Mouse (Mus musculus) CH12.LX (cell line): Measurements from ENCODE around the gene Cd3e. TPM values are rescaled to one million over a fixed set of nuclear protein-coding genes. Genes with fewer than 3 reads are reported as not detected.
"Not testable (repeated sequence)": the region's sequence is repeated elsewhere in the genome, so short reads cannot be mapped to it uniquely, and the experiment has no call there.

ENCODE experiments used
- DNase-seq: peaks from one replicate; pipeline ENCODE4 v3.0.0-alpha.2; 2013; ENCODE audit errors: extremely low read depth
- H3K27ac ChIP-seq: 2 replicates; pipeline ENCODE4 v1.5.1; 2012; ENCODE audit warnings: low read depth, mild to moderate bottlenecking, control low read depth, moderate library complexity; ENCODE audit not compliant: insufficient read depth
- H3K27me3 ChIP-seq: replicated peaks from 2 replicates; pipeline ENCODE3; 2012; ENCODE audit warnings: inconsistent platforms
- H3K36me3 ChIP-seq, 2 experiments: replicated peaks in 1 of 2; 2 replicates each; pipeline versions ENCODE3 to v1.6.1; 2012; ENCODE audit warnings: inconsistent platforms in 1 of 2, low read length in 1 of 2, mild to moderate bottlenecking in 1 of 2, mixed read lengths in 1 of 2, moderate library complexity in 1 of 2; ENCODE audit not compliant: control insufficient read depth in 1 of 2, insufficient read depth in 1 of 2
- H3K4me1 ChIP-seq, 2 experiments: 2 replicates each; pipeline ENCODE4 v1.6.1; 2012; ENCODE audit warnings: inconsistent platforms in 1 of 2, moderate library complexity in 1 of 2; ENCODE audit not compliant: insufficient read depth in 2 of 2, control insufficient read depth in 1 of 2
- H3K4me2 ChIP-seq: 2 replicates; pipeline ENCODE4 v1.6.1; 2012; ENCODE audit warnings: low read depth, mild to moderate bottlenecking, control low read depth; ENCODE audit not compliant: poor library complexity, insufficient read depth, severe bottlenecking
- H3K4me3 ChIP-seq, 3 experiments: fragments of 150-350 bp in 1 of 3; sonication (generic) in 1 of 3; replicated peaks in 1 of 3; 2 replicates each; pipeline versions ENCODE3 to v1.5.1; 2011 to 2012; ENCODE audit warnings: low read depth in 2 of 3, low read length in 2 of 3, mild to moderate bottlenecking in 2 of 3, moderate library complexity in 2 of 3, control low read depth in 1 of 3, improper control_type of control experiment in 1 of 3, inconsistent platforms in 1 of 3, mixed read lengths in 1 of 3; ENCODE audit not compliant: poor library complexity in 1 of 3
- H3K79me2 ChIP-seq: replicated peaks from 2 replicates; pipeline ENCODE4 v1.6.1; 2012; ENCODE audit warnings: mild to moderate bottlenecking, moderate library complexity; ENCODE audit not compliant: control insufficient read depth, poor library complexity, insufficient read depth, severe bottlenecking; ENCODE audit errors: extremely low read depth
- H3K9ac ChIP-seq: 2 replicates; pipeline ENCODE4 v1.6.1; 2012; ENCODE audit warnings: low read depth, mild to moderate bottlenecking, control low read depth, moderate library complexity; ENCODE audit not compliant: insufficient read depth
- H3K9me3 ChIP-seq: replicated peaks from 2 replicates; pipeline ENCODE3; 2012; ENCODE audit warnings: low read length, inconsistent platforms, mixed read lengths
- BHLHE40 ChIP-seq: IDR thresholded peaks from 2 replicates; pipeline ENCODE4 v1.6.1; 2011; ENCODE audit warnings: mild to moderate bottlenecking, low read depth, low read length, improper control_type of control experiment
- CTCF ChIP-seq, 2 experiments: IDR thresholded peaks in 1 of 2; conservative IDR thresholded peaks in 1 of 2; 2 replicates each; pipeline ENCODE4 v1.5.1; 2011 to 2012; ENCODE audit warnings: low read depth in 2 of 2, low read length in 2 of 2, improper control_type of control experiment in 1 of 2, inconsistent platforms in 1 of 2, mild to moderate bottlenecking in 1 of 2, moderate library complexity in 1 of 2
- E2F4 ChIP-seq: IDR thresholded peaks from 2 replicates; pipeline ENCODE4 v1.6.1; 2011; ENCODE audit warnings: low read depth, low read length, improper control_type of control experiment; ENCODE audit not compliant: insufficient replicate concordance
- EP300 ChIP-seq: IDR thresholded peaks from 2 replicates; pipeline ENCODE4 v1.6.1; 2011; ENCODE audit warnings: low read length, improper control_type of control experiment
- GABPA ChIP-seq: IDR thresholded peaks from 2 replicates; pipeline ENCODE4 v1.6.1; 2012; ENCODE audit warnings: low read depth, low read length, improper control_type of control experiment, inconsistent platforms; ENCODE audit not compliant: insufficient replicate concordance
- IRF4 ChIP-seq: IDR thresholded peaks from 2 replicates; pipeline ENCODE4 v1.6.1; 2014; ENCODE audit warnings: low read depth, mild to moderate bottlenecking, inconsistent platforms, low read length, improper control_type of control experiment
- JUN ChIP-seq: IDR thresholded peaks from 2 replicates; pipeline ENCODE4 v1.6.1; 2011; ENCODE audit warnings: low read depth, mild to moderate bottlenecking, low read length, improper control_type of control experiment, moderate library complexity; ENCODE audit not compliant: insufficient read depth
- JUND ChIP-seq: conservative IDR thresholded peaks from 2 replicates; pipeline ENCODE4 v1.6.1; 2011; ENCODE audit warnings: low read depth, low read length, improper control_type of control experiment
- KAT2A ChIP-seq: IDR thresholded peaks from 2 replicates; pipeline ENCODE4 v1.6.1; 2012; ENCODE audit warnings: low read length, improper control_type of control experiment, inconsistent platforms; ENCODE audit not compliant: insufficient replicate concordance
- MAZ ChIP-seq: IDR thresholded peaks from 2 replicates; pipeline ENCODE4 v1.6.1; 2012; ENCODE audit warnings: low read depth, mild to moderate bottlenecking, inconsistent platforms, low read length, improper control_type of control experiment, moderate library complexity
- MXI1 ChIP-seq: IDR thresholded peaks from 2 replicates; pipeline ENCODE4 v1.6.1; 2011; ENCODE audit warnings: mild to moderate bottlenecking, low read depth, low read length, improper control_type of control experiment
- NELFE ChIP-seq: IDR thresholded peaks from 2 replicates; pipeline ENCODE4 v1.6.1; 2011; ENCODE audit warnings: low read depth, low read length, improper control_type of control experiment
- NRF1 ChIP-seq: IDR thresholded peaks from 2 replicates; pipeline ENCODE4 v1.6.1; 2014; ENCODE audit warnings: low read depth, mild to moderate bottlenecking, inconsistent platforms, low read length, improper control_type of control experiment, moderate library complexity
- PAX5 ChIP-seq: IDR thresholded peaks from 2 replicates; pipeline ENCODE4 v1.6.1; 2012; ENCODE audit warnings: low read length, inconsistent platforms, mixed read lengths
- POLR2A ChIP-seq: IDR thresholded peaks from 2 replicates; pipeline ENCODE4 v1.6.1; 2011; ENCODE audit warnings: low read depth, mild to moderate bottlenecking, improper control_type of control experiment, low read length
- POLR2AphosphoS2 ChIP-seq: IDR thresholded peaks from 2 replicates; pipeline ENCODE4 v1.6.1; 2011; ENCODE audit warnings: low read depth, low read length, improper control_type of control experiment
- RAD21 ChIP-seq: IDR thresholded peaks from 2 replicates; pipeline ENCODE4 v1.6.1; 2011; ENCODE audit warnings: low read depth, mild to moderate bottlenecking, low read length, improper control_type of control experiment, moderate library complexity
- RCOR1 ChIP-seq: conservative IDR thresholded peaks from 2 replicates; pipeline ENCODE4 v1.6.1; 2012; ENCODE audit warnings: low read depth, mild to moderate bottlenecking, inconsistent platforms, low read length, improper control_type of control experiment
- SMC3 ChIP-seq: IDR thresholded peaks from 2 replicates; pipeline ENCODE4 v1.6.1; 2011; ENCODE audit warnings: low read depth, low read length, improper control_type of control experiment
- TBP ChIP-seq: conservative IDR thresholded peaks from 2 replicates; pipeline ENCODE4 v1.6.1; 2011; ENCODE audit warnings: low read depth, low read length, improper control_type of control experiment
- TCF12 ChIP-seq: IDR thresholded peaks from 2 replicates; pipeline ENCODE4 v1.6.1; 2014; ENCODE audit warnings: low read depth, mild to moderate bottlenecking, inconsistent platforms, low read length, improper control_type of control experiment
- USF2 ChIP-seq: conservative IDR thresholded peaks from 2 replicates; pipeline ENCODE4 v1.6.1; 2011; ENCODE audit warnings: low read depth, low read length, improper control_type of control experiment
- ZKSCAN1 ChIP-seq: IDR thresholded peaks from 2 replicates; pipeline ENCODE4 v1.6.1; 2012; ENCODE audit warnings: low read depth, inconsistent platforms, low read length, improper control_type of control experiment, borderline replicate concordance
- ZMIZ1 ChIP-seq: IDR thresholded peaks from 2 replicates; pipeline ENCODE4 v1.6.1; 2012; ENCODE audit warnings: low read depth, mild to moderate bottlenecking, inconsistent platforms, low read length, improper control_type of control experiment
- ZNF384 ChIP-seq: IDR thresholded peaks from 2 replicates; pipeline ENCODE4 v1.6.1; 2012; ENCODE audit warnings: low read depth, low read length, improper control_type of control experiment, inconsistent platforms
- dilution Hi-C: fragments of 300-500 bp; cut with MboI; formaldehyde crosslinking; loops from 2 replicates; pipeline ENCODE4 v1.14.3; 2020; ENCODE audit warnings: low sequenced_read_pairs; ENCODE audit not compliant: extremely low pct_unique_long_range_greater_than_20kb, extremely low pct_ligation_motif_present
- in situ Hi-C: fragments of 300-500 bp; cut with MboI; formaldehyde crosslinking; loops from 3 replicates; pipeline ENCODE4 v1.14.3; 2019; ENCODE audit warnings: low sequenced_read_pairs, low pct_ligation_motif_present, low pct_unique_long_range_greater_than_20kb, mixed read lengths
- polyA plus RNA-seq: library from polyadenylated mRNA; unstranded; fragments of >175 nt; gene quantifications from 2 replicates; pipeline ENCODE4 v1.2.1, GENCODE M21; 2012; ENCODE audit warnings: low read depth; ENCODE audit not compliant: insufficient read length
- total RNA-seq, 2 experiments: library from RNA; depleted of rRNA; stranded (reverse); fragments of 300-350 nt in 1 of 2; fragments of >200 nt in 1 of 2; gene quantifications; 2 replicates each; pipeline ENCODE4 v1.2.3; 2012 to 2014

Gene Cd3e
- total and polyA plus RNA-seq, 3 experiments, result not detected

GRCm38 (mm10) chr9:45040066-45040845, 30.8 kb upstream of the Cd3e start (continued):
- TF ChIP-seq ZNF384 (no peak), ZMIZ1 (peak; percentile 39; the same call in 1 of the 2 replicates), ZKSCAN1 (no peak), NELFE (peak; percentile 56; the same call in 1 of the 2 replicates), CTCF (conservative IDR thresholded peaks at IDR 0.05 in 1 of 2, IDR thresholded peaks at IDR 0.05 in 1 of 2; ENCODE audit: low read depth in 2 of 2, low read length in 2 of 2) (no peak), JUN (peak; percentile 63; the same call in 1 of the 2 replicates), KAT2A (0 out of 2 replicates have a peak, but pooled peaks have one; percentile 52), RCOR1 (peak; percentile 74; the same call in 1 of the 2 replicates), PAX5 (no peak), SMC3 (peak; percentile 14; the same call in 1 of the 2 replicates), BHLHE40 (peak; percentile 88)

- Histone ChIP-seq H3K4me3 (peak within 1 kb of the TSS; percentile 39 to 49 (median 47)), H3K79me2 (no peaks in the 10 kb centered on the region), H3K27me3 (no peaks in the 10 kb centered on the region), H3K36me3 (no peaks in the 10 kb centered on the region), H3K4me1 (peaks cover 35 to 75% of the 10 kb centered on the region in 2 experiments), H3K27ac (peak within 1 kb of the TSS; percentile 61; the same call in 1 of the 2 replicates), H3K9ac (peak within 1 kb of the TSS; percentile 75), H3K4me2 (peak within 1 kb of the TSS; percentile 94), H3K9me3 (no peaks in the 10 kb centered on the region)
- no peak for DNase-seq
- dilution Hi-C loops, result no loop called here
- no peak for TF ChIP-seq JUND
- no peak for TF ChIP-seq GABPA
- TF ChIP-seq IRF4, result no peak
- TF ChIP-seq POLR2AphosphoS2, result no peak
- no peak for TF ChIP-seq SMC3
- no peak for TF ChIP-seq KAT2A
- TF ChIP-seq E2F4, result no peak
- no peak for TF ChIP-seq ZMIZ1
- no peak for TF ChIP-seq RAD21
- no peak for TF ChIP-seq USF2
- TF ChIP-seq NRF1, result no peak
- TF ChIP-seq TCF12, result no peak
- TF ChIP-seq POLR2A, result no peak
- no peak for TF ChIP-seq MAZ
- TF ChIP-seq EP300, result no peak
- TF ChIP-seq TBP, result no peak
- no peak for TF ChIP-seq MXI1
- in situ Hi-C loops, result no loop called here
Measured at GRCm38 (mm10) chr9:45039499-45039898, 30.1 kb upstream of the Cd3e start, which contains the start of gene Mpzl2. Mpzl2 (plus strand) TSS chr9:45039799.

- H3K27ac ChIP-seq, H3K27me3 ChIP-seq, H3K79me2 ChIP-seq, in situ Hi-C loops, H3K9ac ChIP-seq, dilution Hi-C loops, H3K4me2 ChIP-seq, H3K36me3 ChIP-seq, H3K4me3 ChIP-seq, H3K9me3 ChIP-seq, DNase-seq: not testable (repeated sequence)
- H3K4me1 ChIP-seq, result peaks cover 27 to 61% of the 10 kb centered on the region in 2 experiments; a peak in 3 of 4 replicates
Measured at GRCm38 (mm10) chr9:45037803-45038202, 28.4 kb upstream of the Cd3e start.
